Mouse (Mus musculus): ENCODE measurements around the gene Tmed4.

DNA sequence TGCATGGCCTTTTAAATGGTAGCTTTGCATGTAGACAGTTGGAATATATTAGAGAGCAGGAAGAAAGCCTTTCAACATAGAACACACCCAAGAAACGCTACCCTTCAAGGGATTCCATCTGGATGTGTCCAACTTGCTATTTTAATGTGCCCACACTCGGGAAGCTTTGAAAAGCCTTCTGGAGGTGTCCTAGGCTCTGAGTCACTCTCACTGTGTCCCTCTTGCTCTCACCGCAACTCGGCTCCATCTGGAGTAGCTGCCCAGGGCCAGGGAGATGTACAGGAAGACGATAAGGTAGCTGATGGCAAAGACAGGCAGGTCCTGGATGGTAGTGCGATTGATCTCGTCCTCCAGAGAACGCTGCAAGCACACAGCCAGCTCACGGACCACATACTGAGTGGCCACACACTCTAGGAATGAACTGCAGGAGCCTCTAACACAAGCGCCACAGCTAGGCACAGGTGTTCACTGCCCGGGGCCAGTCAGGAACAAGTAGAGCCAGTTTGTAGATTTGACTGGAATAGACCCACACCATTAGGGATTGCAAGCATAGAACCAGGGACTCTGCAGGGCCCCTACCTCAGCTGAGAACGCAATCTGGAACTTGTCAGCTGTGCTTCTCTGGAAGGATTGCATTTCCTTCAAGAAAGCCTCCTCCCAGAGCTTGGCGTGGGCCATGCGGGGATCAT, 50.0 kb downstream of the Tmed4 start:
- TF ChIP-seq CTCF (IDR thresholded peaks at IDR 0.05; ENCODE audit: extremely low read depth, insufficient read depth, insufficient read length, insufficient replicate concordance) (no peak), POLR2A (IDR thresholded peaks at IDR 0.05; ENCODE audit: low read depth, low read length) (no peak)
